Mouse (Mus musculus): Measurements from ENCODE around the gene Ppp1r2. TPM values are rescaled to one million over a fixed set of nuclear protein-coding genes. Genes with fewer than 3 reads are reported as not detected.

Ppp1r2 gene
- polyA plus RNA-seq, 1 experiment = 35.7 TPM

DNA sequence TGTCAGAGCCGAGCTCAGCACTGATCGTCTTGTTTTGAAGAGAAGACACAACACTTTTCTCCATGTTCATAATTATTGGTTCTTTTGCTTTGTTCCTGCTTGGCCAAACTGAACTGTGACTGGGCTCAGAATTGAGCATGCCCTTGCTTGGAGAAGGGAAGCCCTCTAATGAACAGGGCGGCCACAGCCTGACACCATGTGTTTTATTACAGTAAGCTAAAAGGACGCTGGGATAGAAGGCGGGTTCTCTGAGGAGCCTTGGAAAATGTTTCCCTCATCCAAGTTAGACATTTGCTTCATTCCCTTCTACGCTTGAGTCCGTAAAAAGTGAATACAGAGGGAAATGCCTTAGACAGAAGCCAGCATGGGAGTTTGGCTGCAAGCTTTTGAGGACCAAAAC, 1.9 kb upstream of the Ppp1r2 start:
- Histone ChIP-seq H3K4me2 (ENCODE audit: low read depth) (no peak overlapping the region), H3K36me3 (ENCODE audit: control insufficient read depth, insufficient read depth) (no peaks in the 10 kb centered on the region)
- TF ChIP-seq TCF3 (IDR thresholded peaks at IDR 0.05; ENCODE audit: insufficient read length, low read depth) (no peak), E2F4 (IDR thresholded peaks at IDR 0.05; ENCODE audit: insufficient read depth) (no peak), USF1 (IDR thresholded peaks at IDR 0.05; ENCODE audit: low read depth) (no peak), MYOD1 (IDR thresholded peaks at IDR 0.05; ENCODE audit: control insufficient read depth in 1 of 3, insufficient read length in 2 of 3, low read depth in 2 of 3) (no peak), REST (IDR thresholded peaks at IDR 0.05; ENCODE audit: insufficient read depth, insufficient read length) (no peak), MAX (IDR thresholded peaks at IDR 0.05; ENCODE audit: low read depth) (no peak), TCF12 (IDR thresholded peaks at IDR 0.05; ENCODE audit: insufficient read depth, poor library complexity, severe bottlenecking) (no peak), SRF (IDR thresholded peaks at IDR 0.05; ENCODE audit: control insufficient read depth, insufficient read length, low read depth) (no peak), POLR2AphosphoS2 (IDR thresholded peaks at IDR 0.05; ENCODE audit: insufficient read length, low read depth) (no peak), CEBPB (IDR thresholded peaks at IDR 0.05; ENCODE audit: insufficient read depth, poor library complexity, severe bottlenecking) (no peak), POLR2A (IDR thresholded peaks at IDR 0.05; ENCODE audit: insufficient read length, low read depth) (no peak)

DNA sequence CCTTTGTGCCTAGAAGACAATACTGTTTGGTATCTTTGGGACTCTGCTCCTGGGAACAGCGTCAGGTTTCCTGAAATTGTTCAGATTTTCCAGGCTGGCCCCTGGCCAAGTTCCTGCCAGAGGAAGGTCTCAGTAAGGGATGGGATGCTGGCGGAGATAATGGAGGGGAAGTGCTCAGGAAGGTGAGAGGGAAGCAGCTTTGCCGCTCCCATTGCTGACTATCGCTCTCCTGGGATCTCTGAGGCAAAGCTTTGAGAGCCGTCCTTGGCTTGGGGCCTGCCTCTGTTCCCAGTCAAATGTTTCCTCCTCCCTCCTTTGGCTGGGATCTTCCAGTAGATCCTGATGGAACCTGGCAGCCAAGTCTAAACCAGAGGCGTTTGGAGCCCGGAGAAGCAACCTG, 1.5 kb upstream of the Ppp1r2 start:
- H3K4me2 ChIP-seq (ENCODE audit: low read depth) = no peak overlapping the region

More for the DNA sequence above, 1.9 kb upstream of the Ppp1r2 start:
- Histone ChIP-seq H3K79me2 (ENCODE audit: control insufficient read depth, insufficient read depth) (peaks cover 27% of the 10 kb centered on the region), H3K4me3 (no peak overlapping the region), H3K27me3 (ENCODE audit: control insufficient read depth, insufficient read depth, insufficient read length) (no peaks in the 10 kb centered on the region), H3ac (ENCODE audit: control insufficient read depth, insufficient read length) (no peak overlapping the region)

DNA sequence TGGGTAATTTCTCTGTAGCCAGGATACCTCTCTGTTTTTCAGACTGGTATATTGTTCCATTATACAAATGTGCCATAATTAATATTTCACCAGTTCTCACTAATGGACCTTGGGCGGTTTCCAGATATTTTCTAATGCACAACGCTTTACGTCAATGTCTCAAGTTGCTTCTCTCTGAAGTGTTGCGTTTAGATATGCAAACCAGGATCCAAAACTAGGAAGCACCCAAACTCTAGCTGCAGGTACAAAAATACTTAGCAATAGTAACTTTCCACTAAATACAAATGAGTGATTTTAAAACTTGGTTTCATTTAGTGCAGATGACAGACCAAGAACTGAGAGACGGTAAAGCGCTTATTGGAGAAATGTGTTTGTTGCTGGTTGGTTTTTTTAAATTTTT, 993 bp downstream of the Ppp1r2 start:
- H3K4me3 ChIP-seq = peak overlapping the region; percentile 66
- H3K4me2 ChIP-seq (ENCODE audit: low read depth) = peak overlapping the region; percentile 89
- no peaks in the 10 kb centered on the region for H3K27me3 ChIP-seq (ENCODE audit: control insufficient read depth, insufficient read depth, insufficient read length)
- TF ChIP-seq REST (IDR thresholded peaks at IDR 0.05; ENCODE audit: insufficient read depth, insufficient read length) (no peak), CEBPB (IDR thresholded peaks at IDR 0.05; ENCODE audit: insufficient read depth, poor library complexity, severe bottlenecking) (no peak), E2F4 (IDR thresholded peaks at IDR 0.05; ENCODE audit: insufficient read depth) (no peak), TCF3 (IDR thresholded peaks at IDR 0.05; ENCODE audit: insufficient read length, low read depth) (no peak), MAX (IDR thresholded peaks at IDR 0.05; ENCODE audit: low read depth) (no peak), POLR2A (IDR thresholded peaks at IDR 0.05; ENCODE audit: insufficient read length, low read depth) (no peak), SRF (IDR thresholded peaks at IDR 0.05; ENCODE audit: control insufficient read depth, insufficient read length, low read depth) (no peak)
- peak overlapping the region; percentile 23 for H3ac ChIP-seq (ENCODE audit: control insufficient read depth, insufficient read length)
- H3K79me2 ChIP-seq (ENCODE audit: control insufficient read depth, insufficient read depth) = peaks cover 56% of the 10 kb centered on the region
- H3K36me3 ChIP-seq (ENCODE audit: control insufficient read depth, insufficient read depth) = no peaks in the 10 kb centered on the region

More for the DNA sequence above, 1.5 kb upstream of the Ppp1r2 start:
- TF ChIP-seq E2F4 (IDR thresholded peaks at IDR 0.05; ENCODE audit: insufficient read depth) (no peak), USF1 (IDR thresholded peaks at IDR 0.05; ENCODE audit: low read depth) (no peak), TCF3 (IDR thresholded peaks at IDR 0.05; ENCODE audit: insufficient read length, low read depth) (no peak), CEBPB (IDR thresholded peaks at IDR 0.05; ENCODE audit: insufficient read depth, poor library complexity, severe bottlenecking) (no peak), SRF (IDR thresholded peaks at IDR 0.05; ENCODE audit: control insufficient read depth, insufficient read length, low read depth) (no peak)
- H3K4me3 ChIP-seq = no peak overlapping the region
- H3ac ChIP-seq (ENCODE audit: control insufficient read depth, insufficient read length) = no peak overlapping the region
- H3K27me3 ChIP-seq (ENCODE audit: control insufficient read depth, insufficient read depth, insufficient read length) = no peaks in the 10 kb centered on the region
- H3K79me2 ChIP-seq (ENCODE audit: control insufficient read depth, insufficient read depth) = peaks cover 31% of the 10 kb centered on the region
- H3K36me3 ChIP-seq (ENCODE audit: control insufficient read depth, insufficient read depth) = no peaks in the 10 kb centered on the region

DNA sequence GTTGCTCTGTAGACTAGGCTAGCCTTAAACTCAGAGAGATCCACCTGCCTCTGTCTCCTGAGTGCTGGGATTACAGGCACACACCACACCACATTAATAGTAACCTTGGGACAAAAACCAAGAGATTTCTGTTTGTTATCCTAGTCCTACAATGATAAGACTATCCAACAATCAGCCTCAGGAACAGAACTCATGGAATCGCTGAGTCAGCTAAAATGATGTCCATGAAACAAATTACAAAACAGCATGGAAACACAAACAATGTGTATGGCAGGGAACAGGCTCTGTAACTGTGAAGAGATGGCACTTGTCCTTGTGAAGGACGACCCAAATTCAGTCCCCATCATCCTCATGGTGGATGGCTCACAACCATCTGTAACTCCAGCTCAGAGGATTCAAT, 8.4 kb downstream of the Ppp1r2 start:
- Histone ChIP-seq H3K4me2 (ENCODE audit: low read depth) (no peak overlapping the region), H3K79me2 (ENCODE audit: control insufficient read depth, insufficient read depth) (peaks cover 71% of the 10 kb centered on the region), H3K36me3 (ENCODE audit: control insufficient read depth, insufficient read depth) (peaks cover 10% of the 10 kb centered on the region), H3ac (ENCODE audit: control insufficient read depth, insufficient read length) (no peak overlapping the region), H3K4me3 (no peak overlapping the region), H3K27me3 (ENCODE audit: control insufficient read depth, insufficient read depth, insufficient read length) (no peaks in the 10 kb centered on the region)
- TF ChIP-seq E2F4 (IDR thresholded peaks at IDR 0.05; ENCODE audit: insufficient read depth) = no peak
- TF ChIP-seq MYOD1 (IDR thresholded peaks at IDR 0.05; ENCODE audit: control insufficient read depth in 1 of 3, insufficient read length in 2 of 3, low read depth in 2 of 3) = no peak
- TF ChIP-seq POLR2A (IDR thresholded peaks at IDR 0.05; ENCODE audit: insufficient read length, low read depth) = no peak
- no peak for TF ChIP-seq MYOG (IDR thresholded peaks at IDR 0.05; ENCODE audit: control insufficient read depth in 1 of 3, insufficient read depth in 1 of 3, insufficient read length in 2 of 3, low read depth in 2 of 3)
- TF ChIP-seq REST (IDR thresholded peaks at IDR 0.05; ENCODE audit: insufficient read depth, insufficient read length) = no peak
- TF ChIP-seq SRF (IDR thresholded peaks at IDR 0.05; ENCODE audit: control insufficient read depth, insufficient read length, low read depth) = no peak
- no peak for TF ChIP-seq CEBPB (IDR thresholded peaks at IDR 0.05; ENCODE audit: insufficient read depth, poor library complexity, severe bottlenecking)
- TF ChIP-seq POLR2AphosphoS2 (IDR thresholded peaks at IDR 0.05; ENCODE audit: insufficient read length, low read depth) = no peak
- no peak for TF ChIP-seq TCF3 (IDR thresholded peaks at IDR 0.05; ENCODE audit: insufficient read length, low read depth)
- TF ChIP-seq USF1 (IDR thresholded peaks at IDR 0.05; ENCODE audit: low read depth) = no peak

DNA sequence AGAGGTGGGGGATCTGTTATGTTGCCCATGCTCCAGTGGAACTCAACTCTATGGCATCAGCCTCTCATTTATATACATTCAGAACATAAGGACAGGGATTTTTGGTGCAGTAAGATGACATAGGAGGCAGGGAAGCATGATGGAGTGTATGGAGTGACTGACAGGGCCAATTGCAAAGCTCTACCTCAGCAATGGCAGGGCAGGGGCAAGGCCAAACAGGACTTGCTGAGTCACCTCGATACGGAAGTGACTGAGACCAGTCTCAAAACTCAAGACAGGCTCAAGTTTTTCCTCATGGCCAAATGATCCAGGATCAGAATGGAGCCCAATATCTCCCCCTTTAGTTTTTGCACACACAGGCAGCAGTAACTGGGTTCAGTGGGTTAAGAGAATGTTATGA, 18.9 kb downstream of the Ppp1r2 start:
- H3ac ChIP-seq (ENCODE audit: control insufficient read depth, insufficient read length) = no peak overlapping the region
- H3K79me2 ChIP-seq (ENCODE audit: control insufficient read depth, insufficient read depth) = no peaks in the 10 kb centered on the region
- peak in 1 of 3 experiments; percentile 15 for TF ChIP-seq MYOD1 (IDR thresholded peaks at IDR 0.05; ENCODE audit: control insufficient read depth in 1 of 3, insufficient read length in 2 of 3, low read depth in 2 of 3)
- no peak for TF ChIP-seq USF1 (IDR thresholded peaks at IDR 0.05; ENCODE audit: low read depth)
- no peaks in the 10 kb centered on the region for H3K27me3 ChIP-seq (ENCODE audit: control insufficient read depth, insufficient read depth, insufficient read length)
- H3K4me3 ChIP-seq = no peak overlapping the region
- peaks cover 29% of the 10 kb centered on the region for H3K36me3 ChIP-seq (ENCODE audit: control insufficient read depth, insufficient read depth)
- no peak overlapping the region for H3K4me2 ChIP-seq (ENCODE audit: low read depth)
